25 mouse cellular contexts compared by ENCODE assay signal in the genomic region with DNA sequence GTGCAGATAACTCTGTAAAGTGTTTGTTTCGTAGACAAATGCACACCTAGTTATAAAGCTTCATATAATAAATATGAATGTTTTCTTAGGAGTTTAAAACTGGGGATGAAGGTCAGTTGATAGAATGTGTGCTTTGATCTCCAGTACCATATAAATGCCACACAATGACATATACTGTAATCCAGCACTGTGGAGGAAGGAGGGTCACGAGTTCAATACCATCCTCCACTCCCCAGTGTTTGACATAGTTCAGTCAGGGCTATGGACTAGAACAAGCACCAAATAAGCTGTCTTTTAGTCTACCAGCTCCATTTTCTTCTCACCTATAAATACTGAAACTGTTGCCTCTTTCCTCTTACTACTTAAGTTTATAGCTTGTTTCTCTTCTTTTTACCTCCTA.
"Had no signal": no experiment of that assay in that cellular context is flagged by ENCODE, and none has a peak within 500 bp of the region (broad histone marks: within the 10 kb centered on the region; RNA-seq: fewer than 3 reads in every experiment).

No protein-coding gene starts in this region.

- ATAC-seq: forebrain, postnatal 0 days; hindbrain, embryonic 16.5 days; inflammation-experienced regulatory T-cells, adult 6 months had no signal

- H3K9me3 ChIP-seq: heart, embryonic 10.5 days; heart, embryonic 12.5 days; hindbrain, embryonic 10.5 days; hindbrain, embryonic 12.5 days; kidney, embryonic 15.5 days; limb, embryonic 13.5 days; limb, embryonic 15.5 days had no signal

- DNase-seq: forebrain, postnatal 0 days; gastrocnemius, postnatal 10 days; gastrocnemius, postnatal 25 days; heart, adult 18-20 months; heart, postnatal 10 days; heart, postnatal 4 days; kidney, adult 11 months; kidney, adult 2 months; kidney, adult 9 months; kidney, postnatal 14 days; kidney, postnatal 36 days; layer of hippocampus, adult 9-11 months; layer of hippocampus, postnatal 36 days; left cerebral cortex, postnatal 4 days had no signal

- H3K27ac ChIP-seq: hindbrain, embryonic 10.5 days; hindbrain, embryonic 12.5 days; hindbrain, embryonic 14.5 days; kidney, embryonic 15.5 days; kidney, postnatal 0 days; limb, embryonic 13.5 days; limb, embryonic 15.5 days had no signal

- H3K27me3 ChIP-seq: heart, embryonic 12.5 days; hindbrain, embryonic 12.5 days; kidney, embryonic 15.5 days; limb, embryonic 13.5 days; limb, embryonic 15.5 days had no signal

- H3K9ac ChIP-seq: forebrain, postnatal 0 days; heart, embryonic 12.5 days; hindbrain, embryonic 12.5 days; hindbrain, embryonic 14.5 days; kidney, embryonic 15.5 days; limb, embryonic 13.5 days; limb, embryonic 15.5 days had no signal

- H3K4me3 ChIP-seq: heart, embryonic 10.5 days; heart, embryonic 12.5 days; hindbrain, embryonic 10.5 days; hindbrain, embryonic 12.5 days; kidney, embryonic 15.5 days; limb, embryonic 13.5 days; limb, embryonic 15.5 days had no signal

- H3K4me1 ChIP-seq: hindbrain, embryonic 10.5 days had no signal

- H3K36me3 ChIP-seq: heart, embryonic 10.5 days; heart, embryonic 12.5 days; hindbrain, embryonic 10.5 days; hindbrain, embryonic 12.5 days; kidney, embryonic 15.5 days; limb, embryonic 13.5 days; limb, embryonic 15.5 days had no signal

- H3K4me2 ChIP-seq: heart, embryonic 12.5 days; hindbrain, embryonic 12.5 days; hindbrain, embryonic 14.5 days; kidney, embryonic 15.5 days; limb, embryonic 13.5 days; limb, embryonic 15.5 days had no signal
